ENCODE assay signal across 14 mouse cellular contexts in genomic region chr7:34392335-34392734, GRCm38 (mm10). TPM values are rescaled to one million over a fixed set of nuclear protein-coding genes. Genes with fewer than 3 reads are reported as not detected.
DNase-seq lines count a peak whose midpoint lies in the region; ATAC-seq and TF ChIP-seq lines count a peak whose summit lies in the region.
"Had no signal": no experiment of that assay in that cellular context is flagged by ENCODE, and none has a peak within 500 bp of the region (broad histone marks: within the 10 kb centered on the region; RNA-seq: fewer than 3 reads in every experiment).

No protein-coding gene starts in this region.

- no peak overlapping the region for H3K4me3 ChIP-seq in heart, adult 2 months
- H3K4me3 ChIP-seq in heart, embryonic 11.5 days (ENCODE audit: low read depth, low read length) = no peak overlapping the region
- no peak overlapping the region for H3K4me3 ChIP-seq in liver, embryonic 14.5 days (ENCODE audit: insufficient read depth in 1 of 2, low read depth in 2 of 2, low read length in 2 of 2)
- H3K4me3 ChIP-seq in liver, embryonic 11.5 days (ENCODE audit: low read depth, low read length) = no peak overlapping the region
- H3K4me3 ChIP-seq: limb, embryonic 10.5 days; midbrain, embryonic 10.5 days had no signal

- TF ChIP-seq EP300 in heart, adult 2 months (IDR thresholded peaks at IDR 0.05; ENCODE audit: insufficient read depth, low read depth, low read length) = no peak
- no peak for TF ChIP-seq EP300 in liver, embryonic 14.5 days (IDR thresholded peaks at IDR 0.05; ENCODE audit: low read depth)

- peaks cover 8% of the 10 kb centered on the region for H3K4me1 ChIP-seq in heart, adult 2 months (ENCODE audit: control insufficient read depth, insufficient read depth, low read length)
- peaks cover 8% of the 10 kb centered on the region for H3K4me1 ChIP-seq in heart, embryonic 11.5 days (ENCODE audit: control insufficient read depth, insufficient read depth, low read length)
- H3K4me1 ChIP-seq in liver, embryonic 14.5 days (replicated peaks; ENCODE audit: control insufficient read depth in 2 of 2, insufficient read depth in 2 of 2, low read length in 1 of 2) = peaks cover 3 to 15% of the 10 kb centered on the region in 2 experiments; a peak in 3 of 4 replicates
- peaks cover 12% of the 10 kb centered on the region; the same call in 1 of the 2 replicates for H3K4me1 ChIP-seq in liver, embryonic 11.5 days (replicated peaks; ENCODE audit: control insufficient read depth, insufficient read depth, low read length)

- DNase-seq in heart, adult 2 months = no peak
- DNase-seq in liver, embryonic 14.5 days (ENCODE audit: low read depth in 3 of 3, low spot score in 3 of 3) = no peak
- DNase-seq in liver, embryonic 11.5 days (ENCODE audit: low spot score) = no peak
- peak; percentile 32 for DNase-seq in CD4-positive helper T cell, adult 2 months (ENCODE audit: low read depth, low spot score)
- peak; percentile 78 for DNase-seq in R1 (ENCODE audit: low read depth, low spot score)
- DNase-seq in urinary bladder, adult 2 months (ENCODE audit: low spot score) = no peak
- no peak for DNase-seq in spleen, postnatal 4 days (ENCODE audit: low spot score in 2 of 2)
- DNase-seq: embryo, embryonic 11 days; forebrain, postnatal 0 days; kidney, adult 11 months; lung, adult 18-20 months had no signal

- no peaks in the 10 kb centered on the region; the same call in 1 of the 2 replicates for H3K36me3 ChIP-seq in heart, adult 2 months (ENCODE audit: control insufficient read depth, insufficient read depth, low read length)
- H3K36me3 ChIP-seq in heart, embryonic 11.5 days (ENCODE audit: control insufficient read depth, insufficient read depth, low read length) = no peaks in the 10 kb centered on the region
- no peaks in the 10 kb centered on the region; the same call in 1 of the 2 replicates for H3K36me3 ChIP-seq in liver, embryonic 14.5 days (replicated peaks; ENCODE audit: control insufficient read depth, insufficient read depth, low read depth)
- no peaks in the 10 kb centered on the region for H3K36me3 ChIP-seq in liver, embryonic 11.5 days (ENCODE audit: control insufficient read depth, insufficient read depth, low read length)
- H3K36me3 ChIP-seq: midbrain, embryonic 10.5 days had no signal

- no peak for ATAC-seq in heart, embryonic 11.5 days (replicated peaks; ENCODE audit: insufficient number of reproducible peaks, low FRiP score, low TSS enrichment)
- ATAC-seq in liver, embryonic 14.5 days (ENCODE audit: insufficient read depth) = no peak
- ATAC-seq in liver, embryonic 11.5 days (replicated peaks; ENCODE audit: low FRiP score) = no peak
- ATAC-seq: forebrain, postnatal 0 days had no signal

- no peak overlapping the region for H3K4me2 ChIP-seq in heart, embryonic 11.5 days
- H3K4me2 ChIP-seq in liver, embryonic 14.5 days (ENCODE audit: low read depth) = no peak overlapping the region
- H3K4me2 ChIP-seq in liver, embryonic 11.5 days = no peak overlapping the region

- peak; percentile 30; the same call in 1 of the 2 replicates for TF ChIP-seq CTCF in heart, adult 2 months (IDR thresholded peaks at IDR 0.05)
- TF ChIP-seq CTCF in liver, embryonic 14.5 days (IDR thresholded peaks at IDR 0.05; ENCODE audit: low read depth) = peak; percentile 34

- no peak for TF ChIP-seq POLR2A in heart, adult 2 months (IDR thresholded peaks at IDR 0.05; ENCODE audit: insufficient read depth, low read depth, low read length)

- no peak overlapping the region for H3K9ac ChIP-seq in heart, adult 2 months (ENCODE audit: low read depth, low read length)
- no peak overlapping the region for H3K9ac ChIP-seq in heart, embryonic 11.5 days (ENCODE audit: low read depth, low read length)
- H3K9ac ChIP-seq in liver, embryonic 14.5 days (replicated peaks) = no peak overlapping the region
- no peak overlapping the region for H3K9ac ChIP-seq in liver, embryonic 11.5 days (ENCODE audit: low read depth, low read length)
- H3K9ac ChIP-seq: forebrain, postnatal 0 days had no signal

- H3K9me3 ChIP-seq in heart, embryonic 11.5 days (replicated peaks; ENCODE audit: control insufficient read depth, low read length) = no peaks in the 10 kb centered on the region
- no peaks in the 10 kb centered on the region for H3K9me3 ChIP-seq in liver, embryonic 14.5 days (ENCODE audit: control insufficient read depth, low read length)
- no peaks in the 10 kb centered on the region for H3K9me3 ChIP-seq in liver, embryonic 11.5 days (ENCODE audit: control insufficient read depth, low read length)
- H3K9me3 ChIP-seq: limb, embryonic 10.5 days; midbrain, embryonic 10.5 days had no signal

- WGBS in heart, adult 2 months = 68% methylated on average over 4 of the region's 4 CpGs
- 61% methylated on average over 4 of the region's 4 CpGs for WGBS in heart, embryonic 11.5 days (ENCODE audit: insufficient replicate concordance)
- 57% methylated on average over 4 of the region's 4 CpGs for WGBS in liver, embryonic 14.5 days (ENCODE audit: insufficient replicate concordance)
- 61% methylated on average over 4 of the region's 4 CpGs for WGBS in liver, embryonic 11.5 days

- H3K27ac ChIP-seq in heart, adult 2 months = no peak overlapping the region
- H3K27ac ChIP-seq in heart, embryonic 11.5 days (ENCODE audit: low read depth, low read length) = no peak overlapping the region
- H3K27ac ChIP-seq in liver, embryonic 14.5 days = no peak overlapping the region
- no peak overlapping the region for H3K27ac ChIP-seq in liver, embryonic 11.5 days (ENCODE audit: low read depth, low read length)
- H3K27ac ChIP-seq: limb, embryonic 10.5 days; midbrain, embryonic 10.5 days had no signal

- intact Hi-C loops in heart, adult 2 months (cut with DNase I) = loop anchor here (5.0 kb wide), 1 partner anchor 260 kb away; no protein-coding TSS in a partner anchor

- H3K79me2 ChIP-seq in heart, adult 2 months (replicated peaks; ENCODE audit: control insufficient read depth, insufficient read depth, low read length) = no peaks in the 10 kb centered on the region

- H3K27me3 ChIP-seq in heart, adult 2 months (ENCODE audit: control insufficient read depth, insufficient read depth, low read length) = no peaks in the 10 kb centered on the region
- no peaks in the 10 kb centered on the region for H3K27me3 ChIP-seq in heart, embryonic 11.5 days (ENCODE audit: control insufficient read depth, insufficient read depth, low read length)
- H3K27me3 ChIP-seq in liver, embryonic 14.5 days (ENCODE audit: control insufficient read depth, insufficient read depth, low read length) = no peaks in the 10 kb centered on the region
- H3K27me3 ChIP-seq in liver, embryonic 11.5 days (replicated peaks; ENCODE audit: control insufficient read depth, insufficient read depth, low read length) = no peaks in the 10 kb centered on the region

RNA-seq across cellular contexts. Expression of gene Lsm14a, which starts 0.8 kb away (rescaled TPM):
- 10 to 100 TPM; 86.9 to 88.3 TPM for total RNA-seq in heart, adult 2 months (2021)
- polyA plus RNA-seq in heart, adult 2 months (2012; rRNA removed) = 42.9 and 68.7 TPM in 2 replicates
- 41.7 and 46.4 TPM in 2 replicates for polyA plus RNA-seq in heart, embryonic 11.5 days (2014; fragmentation: Nextera tagmentation; extraction: Ambion mirVana)
- polyA plus RNA-seq in liver, embryonic 14.5 days (2012; rRNA removed) = 36.4 and 44.7 TPM in 2 replicates
- 25.4 and 27.7 TPM in 2 replicates for polyA plus RNA-seq in liver, embryonic 14.5 days (2014; fragmentation: Nextera tagmentation; extraction: Ambion mirVana)
- polyA plus RNA-seq in liver, embryonic 11.5 days (2014; fragmentation: Nextera tagmentation; extraction: Ambion mirVana) = 44.3 TPM in 2 replicates
- polyA plus RNA-seq in urinary bladder, adult 2 months (2012; rRNA removed) = 61.6 and 77.2 TPM in 2 replicates

Comparison
In these comparisons a context has a peak if more than half of its experiments do, and no peak if none do; other contexts are left out.
1. DNase-seq: peak in CD4-positive helper T cell, adult 2 months (single experiment) and R1 (single experiment); none in heart, adult 2 months (0 of 2), liver, embryonic 14.5 days (0 of 3), liver, embryonic 11.5 days (single experiment), urinary bladder, adult 2 months (single experiment) and spleen, postnatal 4 days (0 of 2).